Comparison of ENCODE assay signal across 9 mouse cellular contexts in genomic region chr13:71507956-71508401, GRCm38 (mm10).
DNase-seq lines count a peak whose midpoint lies in the region; ATAC-seq and TF ChIP-seq lines count a peak whose summit lies in the region.
"Had no signal": no experiment of that assay in that cellular context is flagged by ENCODE, and none has a peak within 500 bp of the region (broad histone marks: within the 10 kb centered on the region; RNA-seq: fewer than 3 reads in every experiment).

No protein-coding gene starts in this region.

- H3K4me1 ChIP-seq in testis, adult 2 months (ENCODE audit: control insufficient read depth, insufficient read depth, low read length): no peaks in the 10 kb centered on the region; the same call in 1 of the 2 replicates
- H3K4me1 ChIP-seq in hindbrain, embryonic 13.5 days (replicated peaks): peaks cover 20% of the 10 kb centered on the region
- H3K4me1 ChIP-seq in limb, embryonic 10.5 days: peaks cover 25% of the 10 kb centered on the region

- 8% methylated on average over 9 of the region's 9 CpGs for WGBS in hindbrain, embryonic 13.5 days
- 11% methylated on average over 9 of the region's 9 CpGs for WGBS in limb, embryonic 10.5 days

- H3K9ac ChIP-seq in hindbrain, embryonic 13.5 days: no peak overlapping the region

- no peaks in the 10 kb centered on the region for H3K9me3 ChIP-seq in hindbrain, embryonic 13.5 days
- no peaks in the 10 kb centered on the region for H3K9me3 ChIP-seq in limb, embryonic 10.5 days (replicated peaks)

- DNase-seq in testis, postnatal 14 days (ENCODE audit: low spot score): no peak
- DNase-seq in limb, embryonic 10.5 days (ENCODE audit: low spot score): peak; percentile 29
- no peak for DNase-seq in spleen, postnatal 36 days (ENCODE audit: low spot score in 2 of 2)
- DNase-seq in retina, postnatal 1 day: no peak

- peak; percentile 87 for ATAC-seq in hindbrain, embryonic 13.5 days (ENCODE audit: low FRiP score)
- no peak for ATAC-seq in granulocyte monocyte progenitor cell, adult 5-6 weeks (replicated peaks; ENCODE audit: poor library complexity, severe bottlenecking)
- ATAC-seq in activated CD4-positive, CD25-positive, alpha-beta regulatory T cell, adult 4 months: no peak
- ATAC-seq: intestine, postnatal 0 days had no signal

- H3K36me3 ChIP-seq in testis, adult 2 months (ENCODE audit: control insufficient read depth, insufficient read depth, low read length): no peaks in the 10 kb centered on the region
- no peaks in the 10 kb centered on the region for H3K36me3 ChIP-seq in hindbrain, embryonic 13.5 days
- no peaks in the 10 kb centered on the region for H3K36me3 ChIP-seq in limb, embryonic 10.5 days

- H3K4me2 ChIP-seq in hindbrain, embryonic 13.5 days: peak overlapping the region; percentile 39

- TF ChIP-seq POLR2A in testis, adult 2 months (IDR thresholded peaks at IDR 0.05; ENCODE audit: control insufficient read depth, low read depth, low read length): no peak

- no peaks in the 10 kb centered on the region for H3K27me3 ChIP-seq in testis, adult 2 months (ENCODE audit: control insufficient read depth, insufficient read depth, low read length)
- H3K27me3 ChIP-seq in hindbrain, embryonic 13.5 days: peaks cover 16% of the 10 kb centered on the region; the same call in 1 of the 2 replicates
- peaks cover 35% of the 10 kb centered on the region for H3K27me3 ChIP-seq in limb, embryonic 10.5 days (ENCODE audit: low read depth, poor library complexity, severe bottlenecking)

- H3K4me3 ChIP-seq in testis, adult 2 months (ENCODE audit: control insufficient read depth, low read depth, low read length): peak overlapping the region; percentile 87
- H3K4me3 ChIP-seq in hindbrain, embryonic 13.5 days: no peak overlapping the region
- no peak overlapping the region for H3K4me3 ChIP-seq in limb, embryonic 10.5 days

- TF ChIP-seq CTCF in testis, adult 2 months (IDR thresholded peaks at IDR 0.05; ENCODE audit: control insufficient read depth, insufficient read depth, insufficient replicate concordance, low read depth, low read length): no peak

- no peak overlapping the region for H3K27ac ChIP-seq in testis, adult 2 months (ENCODE audit: control insufficient read depth, insufficient read depth, low read depth, low read length)
- peak overlapping the region; percentile 49 for H3K27ac ChIP-seq in hindbrain, embryonic 13.5 days
- no peak overlapping the region for H3K27ac ChIP-seq in limb, embryonic 10.5 days
